Mouse (Mus musculus) neutrophil, adult 5-6 weeks (primary cell): Measurements from ENCODE around the gene Mafg. TPM values are rescaled to one million over a fixed set of nuclear protein-coding genes. Genes with fewer than 3 reads are reported as not detected.
"Not testable (repeated sequence)": the region's sequence is repeated elsewhere in the genome, so short reads cannot be mapped to it uniquely, and the experiment has no call there.

Experiments
- ATAC-seq: fragments of 151-379, 151-347 bp; 2 replicates; pipeline ENCODE4 v1.8.0; 2017; ENCODE audit warnings: mild to moderate bottlenecking, moderate TSS enrichment; ENCODE audit not compliant: insufficient number of reproducible peaks, poor library complexity, low FRiP score, severe bottlenecking; ENCODE audit errors: extremely low read depth
- total RNA-seq: library from RNA; stranded (forward); fragments of 200-1000 nt; gene quantifications from 2 replicates; pipeline ENCODE4 v1.2.3, GENCODE M21; 2017

Gene Mafg
- total RNA-seq = 25.5 and 33.5 TPM in 2 replicates

DNA sequence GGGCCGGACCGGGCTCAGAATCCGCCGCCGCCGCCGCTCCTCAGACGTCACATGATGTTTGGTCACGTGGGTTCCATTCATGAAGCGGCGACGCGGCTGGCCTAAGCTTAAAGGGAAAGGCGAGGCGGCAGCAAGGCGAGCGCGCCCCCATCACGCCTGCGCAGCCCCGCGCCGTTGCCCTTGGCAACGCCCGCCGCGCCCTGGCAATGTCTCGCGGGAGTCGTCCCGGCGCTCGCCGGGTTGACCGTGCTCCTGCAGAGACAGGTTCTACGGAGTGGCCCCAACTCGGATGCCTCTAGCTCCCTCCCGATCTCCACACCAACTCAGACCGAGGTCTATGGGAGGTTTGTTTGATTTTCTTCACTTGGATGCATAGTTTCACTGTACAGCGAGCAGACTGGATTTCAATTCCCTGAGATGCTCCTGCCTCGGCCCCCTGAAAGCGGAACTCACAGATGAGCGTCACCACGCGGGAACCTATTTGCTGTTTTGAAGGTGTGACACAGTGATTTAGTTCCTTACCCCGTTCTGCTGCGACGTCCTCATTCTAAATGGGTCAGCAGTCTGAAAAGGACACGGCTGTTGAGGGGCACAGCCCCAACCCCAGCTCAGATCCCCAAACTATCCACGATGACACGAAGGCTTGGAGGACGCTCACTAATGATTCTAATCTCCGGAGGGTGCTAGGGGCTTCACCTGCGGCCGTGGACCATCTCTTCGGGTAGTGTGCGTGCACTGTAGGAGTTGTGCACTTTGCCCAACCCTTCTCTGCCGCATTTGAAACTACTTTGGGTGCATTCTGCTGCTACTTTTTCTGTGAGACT, at the start of gene Mafg:
TSS of gene Mafg (minus strand) at position 81 of the 824 bp plus-strand sequence.
- ATAC-seq = peak; percentile 40

DNA sequence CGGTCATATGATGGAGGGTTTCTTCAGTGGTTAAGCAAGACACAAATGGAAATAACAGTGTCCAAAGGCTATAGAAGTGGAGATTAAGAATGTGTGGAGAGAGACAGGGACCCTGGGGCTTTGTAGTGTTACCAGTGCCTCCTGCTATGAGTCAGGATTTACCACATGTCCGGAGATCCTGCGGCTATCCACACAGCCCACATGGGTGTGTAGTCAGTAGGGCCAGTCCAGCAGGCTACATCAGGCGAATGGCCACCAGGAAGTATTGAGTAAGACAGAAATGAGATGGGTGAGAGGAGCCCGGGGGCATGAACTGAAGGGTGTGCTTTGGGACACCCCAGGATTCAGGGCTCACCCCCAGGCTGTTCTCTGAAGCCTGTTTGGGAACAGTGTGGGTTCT, 49.3 kb upstream of the Mafg start:
- no peak for ATAC-seq

DNA sequence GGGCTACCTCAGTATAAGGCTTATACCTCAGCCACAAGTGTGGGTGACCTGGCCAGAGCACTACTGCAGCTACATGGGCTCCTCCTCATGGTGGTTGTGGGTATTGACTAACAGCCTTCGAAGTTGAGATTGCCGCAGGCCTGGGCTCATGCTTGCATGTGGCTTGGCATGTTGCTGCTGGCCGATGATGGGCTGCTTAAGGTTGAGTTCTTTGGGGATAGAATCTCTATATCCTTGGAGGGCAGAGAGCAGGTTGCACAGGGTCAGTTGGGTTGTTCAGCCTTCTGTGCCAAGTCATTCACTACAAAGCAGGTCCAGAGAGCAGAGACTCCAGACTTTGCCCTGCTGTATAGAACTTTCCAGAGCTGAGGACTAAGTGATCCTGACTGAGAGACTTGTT, 46.5 kb upstream of the Mafg start:
- ATAC-seq = peak; percentile 45

- ATAC-seq = no peak
Measured at GRCm38 (mm10) chr11:120676951-120677350, 43.6 kb upstream of the Mafg start.

GRCm38 (mm10) chr11:120675875-120676274, 42.5 kb upstream of the Mafg start:
- not testable (repeated sequence) for ATAC-seq

GRCm38 (mm10) chr11:120673594-120674122, 40.3 kb upstream of the Mafg start:
- ATAC-seq = no peak

GRCm38 (mm10) chr11:120672687-120673593, 39.5 kb upstream of the Mafg start, which contains the start of gene Aspscr1:
Gene Aspscr1, plus strand, starts transcription at chr11:120672973.
- ATAC-seq = peak; percentile 85

- ATAC-seq = no peak
Measured at GRCm38 (mm10) chr11:120666617-120667016, 33.2 kb upstream of the Mafg start.

DNA sequence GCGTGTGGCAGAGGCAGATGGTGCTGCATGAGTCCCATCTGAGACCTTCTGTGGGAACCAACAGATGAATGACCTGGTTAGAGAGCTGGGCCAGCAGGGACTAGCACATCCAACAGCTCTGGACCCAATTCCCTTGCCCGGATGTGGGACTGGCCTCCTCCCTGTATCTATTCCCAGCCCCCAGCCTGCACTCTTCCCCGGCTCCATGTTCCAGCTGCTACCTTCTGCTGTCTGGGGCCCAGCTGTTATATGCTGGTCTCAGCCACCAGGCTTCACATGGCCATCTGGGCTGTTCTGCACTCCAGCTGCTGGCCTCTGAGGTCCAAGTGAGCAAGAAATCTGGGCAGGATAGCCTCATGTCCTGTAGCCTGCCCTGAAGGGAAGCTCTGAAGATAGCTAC, 32.0 kb upstream of the Mafg start:
- no peak for ATAC-seq

DNA sequence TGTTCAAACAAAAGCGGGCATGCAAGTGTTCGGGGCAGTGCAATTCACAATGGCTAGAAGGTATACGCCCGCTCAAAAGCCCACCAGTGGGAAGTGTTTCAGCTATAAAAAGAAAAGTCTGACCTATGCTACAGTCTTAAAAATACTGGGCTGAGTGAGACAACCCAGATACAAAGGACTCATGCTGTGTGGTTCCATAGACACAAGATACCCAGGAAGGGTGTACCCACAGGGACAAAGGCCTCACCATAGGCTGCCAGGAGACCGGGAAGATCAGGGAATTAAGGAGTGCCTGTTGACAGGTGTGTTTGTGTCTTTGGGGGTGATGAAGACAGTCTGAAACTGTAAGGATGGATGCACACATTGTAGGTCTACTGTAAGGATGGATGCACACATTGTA, 30.3 kb upstream of the Mafg start:
- no peak for ATAC-seq

DNA sequence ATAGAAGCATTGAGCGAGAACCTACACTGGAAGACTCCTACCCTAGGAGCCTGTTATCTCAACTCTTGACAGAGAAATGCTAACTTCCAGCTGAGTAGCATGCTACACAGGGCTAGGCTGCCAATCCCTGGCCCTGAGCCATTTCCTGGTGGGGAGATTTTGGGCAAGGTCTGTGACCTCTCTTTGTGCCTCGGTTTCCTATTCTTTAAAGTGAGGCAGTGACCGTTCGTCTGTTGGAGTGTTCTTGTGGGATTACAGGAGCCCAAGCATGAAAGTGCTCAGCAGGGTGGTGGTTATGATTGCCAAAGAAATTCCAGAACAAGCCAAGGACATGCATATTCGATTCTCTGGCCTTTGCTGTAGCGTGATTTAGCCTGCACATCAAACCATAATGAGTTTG, 29.4 kb upstream of the Mafg start:
- no peak for ATAC-seq

DNA sequence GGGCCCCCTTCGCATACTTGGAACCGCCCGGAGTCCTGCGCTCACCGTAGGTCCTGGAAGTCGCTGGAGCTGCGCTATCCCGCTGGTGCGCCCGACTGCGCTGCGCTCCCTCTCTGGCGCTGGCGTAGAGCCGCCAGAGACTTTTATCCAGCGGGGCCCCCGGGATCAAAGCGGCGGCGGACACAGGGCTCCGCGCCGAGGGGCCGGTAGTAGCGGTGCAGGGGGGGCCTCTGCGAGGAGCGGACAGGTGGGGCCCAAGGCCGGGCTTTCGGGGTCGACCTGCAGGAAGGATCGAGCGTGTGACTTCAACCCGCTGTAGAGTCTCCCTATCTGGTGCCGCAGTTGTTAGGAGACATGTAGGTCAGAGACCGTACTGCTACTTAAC, 27.7 kb upstream of the Mafg start, which contains the start of gene Notum:
TSS of gene Notum (minus strand) at position 100 of the 385 bp plus-strand sequence.
- no peak for ATAC-seq

DNA sequence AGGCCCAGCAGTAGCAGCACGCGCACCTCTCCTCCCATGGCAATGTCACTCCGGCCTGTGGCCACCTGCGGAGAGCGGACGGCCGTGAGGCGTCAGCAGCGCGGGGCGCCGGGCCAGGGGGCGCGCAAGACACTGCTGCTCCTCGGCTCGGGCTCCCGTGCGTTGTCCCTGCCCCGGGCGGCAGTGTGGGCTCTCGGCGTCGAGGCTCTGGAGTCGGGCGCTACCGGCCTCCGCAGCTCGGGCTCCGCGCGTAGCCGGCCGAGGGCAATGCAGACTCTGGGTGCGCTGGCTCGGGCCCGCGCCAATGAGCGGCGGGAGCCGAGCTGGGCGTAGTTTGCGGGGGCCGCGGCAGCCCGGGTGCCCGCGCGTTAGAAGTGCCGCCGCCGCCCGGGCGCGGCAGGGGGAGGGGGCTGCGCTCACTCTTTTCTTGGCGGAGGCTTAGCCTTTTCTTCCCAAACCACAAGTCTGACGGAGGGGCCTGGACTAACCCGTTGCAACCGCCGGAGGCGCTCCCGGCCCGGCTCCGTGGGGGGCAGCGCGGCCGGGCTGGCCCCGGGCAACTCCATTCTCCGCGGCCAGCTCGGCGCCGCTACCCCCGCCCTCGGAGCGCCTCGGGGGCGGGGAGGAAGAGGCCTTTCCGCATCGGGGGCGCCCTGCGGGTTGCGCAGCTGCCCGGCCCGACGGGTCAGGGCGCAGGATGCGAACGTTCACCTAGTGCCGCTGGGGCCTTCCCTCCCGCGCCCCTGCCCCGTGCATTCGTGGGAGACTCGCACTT, 27.1 kb upstream of the Mafg start:
- ATAC-seq = no peak

GRCm38 (mm10) chr11:120659509-120660300, 26.3 kb upstream of the Mafg start:
- ATAC-seq = no peak

- 0 out of 2 replicates have a peak, but pooled peaks have one; percentile 28 for ATAC-seq
Measured at GRCm38 (mm10) chr11:120658876-120659410, 25.5 kb upstream of the Mafg start.

DNA sequence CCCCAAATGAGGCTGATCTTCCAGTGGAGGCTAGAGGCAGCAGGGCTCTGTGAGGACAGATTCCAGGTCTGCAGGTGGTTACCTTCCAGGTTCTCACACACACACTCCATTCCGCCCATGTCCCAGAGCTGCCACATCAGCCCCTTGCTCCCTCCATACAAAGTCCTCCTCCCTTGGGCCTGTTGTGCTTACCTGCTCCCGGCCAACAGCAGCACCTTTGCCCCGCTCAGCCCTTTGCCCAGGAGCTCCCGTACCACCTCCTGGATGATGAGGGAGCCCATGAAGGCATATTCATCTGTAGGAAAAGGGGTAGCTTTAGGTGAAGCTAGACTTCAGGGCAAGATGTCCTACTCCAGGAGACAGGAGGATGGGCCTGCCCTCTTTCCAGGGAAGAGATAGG, 23.9 kb upstream of the Mafg start:
- ATAC-seq = no peak

- ATAC-seq = no peak
Measured at GRCm38 (mm10) chr11:120654741-120655140, 21.3 kb upstream of the Mafg start.

- no peak for ATAC-seq
Measured at GRCm38 (mm10) chr11:120651872-120652271, 18.5 kb upstream of the Mafg start.
